Mouse (Mus musculus): ENCODE measurements at regions not wholly inside any gene's neighbourhood (a gene's known extent, or its start where the extent isn't known, plus 50 kb on each side); places are given as distances from the start of the nearest gene placed in this dataset.
"Not testable (repeated sequence)": the region's sequence is repeated elsewhere in the genome, so short reads cannot be mapped to it uniquely, and the experiment has no call there.

- no peak for DNase-seq
Observed at GRCm38 (mm10) chr11:27105920-27106319, 512.1 kb upstream of the Vrk2 start.

- no peak for DNase-seq
Observed at GRCm38 (mm10) chr11:27102906-27103305, 509.1 kb upstream of the Vrk2 start.

GRCm38 (mm10) chr11:27102045-27102444 is 508.2 kb upstream of the Vrk2 start:
- no peak for DNase-seq

GRCm38 (mm10) chr11:27096615-27097014 is 502.8 kb upstream of the Vrk2 start:
- DNase-seq: no peak

GRCm38 (mm10) chr11:27095460-27095859 is 501.7 kb upstream of the Vrk2 start:
- not testable (repeated sequence) for DNase-seq

- DNase-seq: no peak
Observed at GRCm38 (mm10) chr11:27086516-27086915, 492.7 kb upstream of the Vrk2 start.

- no peak for DNase-seq
Observed at GRCm38 (mm10) chr11:27081188-27081587, 487.4 kb upstream of the Vrk2 start.

- no peak for DNase-seq
Observed at GRCm38 (mm10) chr11:27070381-27070780, 476.6 kb upstream of the Vrk2 start.

GRCm38 (mm10) chr11:27027243-27027852 is 433.5 kb upstream of the Vrk2 start:
- no peak for DNase-seq

GRCm38 (mm10) chr11:27025500-27025899 is 431.7 kb upstream of the Vrk2 start:
- no peak for DNase-seq

GRCm38 (mm10) chr11:26996292-26997099 is 402.7 kb upstream of the Vrk2 start:
- DNase-seq: peak; percentile 52

GRCm38 (mm10) chr11:26981216-26981615 is 387.4 kb upstream of the Vrk2 start:
- peak; percentile 24 for DNase-seq

GRCm38 (mm10) chr11:26972533-26973081 is 378.8 kb upstream of the Vrk2 start:
- DNase-seq: no peak

- peak; percentile 78 for DNase-seq
Observed at GRCm38 (mm10) chr11:26971161-26971560, 377.4 kb upstream of the Vrk2 start.

GRCm38 (mm10) chr11:26967427-26967826 is 373.6 kb upstream of the Vrk2 start:
- DNase-seq: no peak

GRCm38 (mm10) chr11:26962928-26963667 is 369.3 kb upstream of the Vrk2 start:
- peak; percentile 64 for DNase-seq

- DNase-seq: no peak
Observed at GRCm38 (mm10) chr11:26962040-26962927, 368.5 kb upstream of the Vrk2 start.

GRCm38 (mm10) chr11:26961336-26961980 is 367.7 kb upstream of the Vrk2 start:
- DNase-seq: peak; percentile 95

- DNase-seq: no peak
Observed at GRCm38 (mm10) chr11:26956153-26956552, 362.4 kb upstream of the Vrk2 start.

GRCm38 (mm10) chr11:26931766-26932165 is 338.0 kb upstream of the Vrk2 start:
- peak; percentile 31 for DNase-seq

GRCm38 (mm10) chr11:26907099-26907498 is 313.3 kb upstream of the Vrk2 start:
- DNase-seq: no peak

- DNase-seq: no peak
Observed at GRCm38 (mm10) chr11:26881635-26882034, 287.8 kb upstream of the Vrk2 start.

All from retina, postnatal 1 day (tissue).